Mouse (Mus musculus): ENCODE results near the gene Piwil4. TPM values are rescaled to one million over a fixed set of nuclear protein-coding genes. Genes with fewer than 3 reads are reported as not detected.

The Piwil4 gene
- total and polyA plus RNA-seq, 3 experiments = 24.8 to 31.7 TPM; not detected in 1

GRCm38 (mm10) chr9:14724755-14725420 lies 15.6 kb downstream of the Piwil4 start:
- Histone ChIP-seq H3K4me1 (ENCODE audit: control insufficient read depth in 1 of 2, insufficient read depth in 2 of 2, low read length in 2 of 2) (no peaks in the 10 kb centered on the region), H3K79me2 (ENCODE audit: control insufficient read depth, insufficient read depth, low read length, poor library complexity) (no peaks in the 10 kb centered on the region), H3K9me3 (replicated peaks; ENCODE audit: insufficient read depth, low read length) (no peaks in the 10 kb centered on the region), H3K27me3 (ENCODE audit: control insufficient read depth in 1 of 2, insufficient read depth in 2 of 2, low read length in 2 of 2) (peaks cover 4 to 12% of the 10 kb centered on the region in 2 experiments), H3K27ac (ENCODE audit: control insufficient read depth, low read depth, low read length) (no peak overlapping the region), H3K9ac (ENCODE audit: control insufficient read depth, low read depth, low read length, poor library complexity, severe bottlenecking) (no peak overlapping the region), H3K4me3 (ENCODE audit: control insufficient read depth in 1 of 2, insufficient read depth in 1 of 2, low read depth in 2 of 2, low read length in 2 of 2) (no peak overlapping the region), H3K36me3 (ENCODE audit: control insufficient read depth in 1 of 2, insufficient read depth in 2 of 2, low read length in 2 of 2) (peaks cover 2 to 4% of the 10 kb centered on the region in 2 experiments; a peak in 2 of 4 replicates)
- peak; percentile 76 for DNase-seq (ENCODE audit: low read depth, low spot score)
- TF ChIP-seq SMC3 (IDR thresholded peaks at IDR 0.05; ENCODE audit: low read depth, low read length) (no peak), MYB (IDR thresholded peaks at IDR 0.05; ENCODE audit: low read depth, low read length) (no peak), MAZ (IDR thresholded peaks at IDR 0.05; ENCODE audit: low read depth, low read length) (no peak), ZKSCAN1 (IDR thresholded peaks at IDR 0.05; ENCODE audit: low read depth, low read length) (no peak), USF2 (IDR thresholded peaks at IDR 0.05; ENCODE audit: borderline replicate concordance in 1 of 2, insufficient read depth in 1 of 2, low read depth in 1 of 2, low read length in 2 of 2) (no peak), MEF2A (IDR thresholded peaks at IDR 0.05; ENCODE audit: extremely low read depth, insufficient replicate concordance, low read depth, low read length, poor library complexity, severe bottlenecking) (no peak), ETS1 (IDR thresholded peaks at IDR 0.05; ENCODE audit: low read depth, low read length) (no peak), RAD21 (IDR thresholded peaks at IDR 0.05; ENCODE audit: low read depth, low read length) (no peak), CHD2 (IDR thresholded peaks at IDR 0.05; ENCODE audit: low read length) (no peak), POLR2A (IDR thresholded peaks at IDR 0.05; ENCODE audit: control insufficient read depth in 1 of 2, insufficient read depth in 1 of 2, low read depth in 1 of 2, low read length in 2 of 2, poor library complexity in 1 of 2) (no peak), GABPA (IDR thresholded peaks at IDR 0.05; ENCODE audit: low read depth, low read length) (no peak), CTCF (IDR thresholded peaks at IDR 0.05 in 2 of 3, conservative IDR thresholded peaks at IDR 0.05 in 1 of 3; ENCODE audit: control insufficient read depth in 1 of 3, insufficient read depth in 1 of 3, low read depth in 2 of 3, low read length in 3 of 3, poor library complexity in 1 of 3, severe bottlenecking in 1 of 3) (no peak), USF1 (IDR thresholded peaks at IDR 0.05; ENCODE audit: low read depth, low read length) (no peak)

- DNase-seq (ENCODE audit: low read depth, low spot score) = no peak
- peak; percentile 93 for TF ChIP-seq MAFK (IDR thresholded peaks at IDR 0.05; ENCODE audit: borderline replicate concordance, low read depth, low read length)
- no peak for TF ChIP-seq POLR2AphosphoS5 (IDR thresholded peaks at IDR 0.05; ENCODE audit: borderline replicate concordance, low read depth, low read length)
- Histone ChIP-seq H3K9me3 (replicated peaks; ENCODE audit: insufficient read depth, low read length) (no peaks in the 10 kb centered on the region), H3K4me3 (ENCODE audit: control insufficient read depth in 1 of 2, insufficient read depth in 1 of 2, low read depth in 2 of 2, low read length in 2 of 2) (no peak overlapping the region), H3K79me2 (ENCODE audit: control insufficient read depth, insufficient read depth, low read length, poor library complexity) (no peaks in the 10 kb centered on the region), H3K27ac (ENCODE audit: control insufficient read depth, low read depth, low read length) (no peak overlapping the region), H3K27me3 (ENCODE audit: control insufficient read depth in 1 of 2, insufficient read depth in 2 of 2, low read length in 2 of 2) (no peaks in the 10 kb centered on the region), H3K4me1 (ENCODE audit: control insufficient read depth in 1 of 2, insufficient read depth in 2 of 2, low read length in 2 of 2) (peaks cover 12 to 14% of the 10 kb centered on the region in 2 experiments), H3K36me3 (ENCODE audit: control insufficient read depth in 1 of 2, insufficient read depth in 2 of 2, low read length in 2 of 2) (peaks cover 4 to 18% of the 10 kb centered on the region in 2 experiments; a peak in 3 of 4 replicates), H3K9ac (ENCODE audit: control insufficient read depth, low read depth, low read length, poor library complexity, severe bottlenecking) (no peak overlapping the region)
Measured at GRCm38 (mm10) chr9:14721610-14722009, 18.9 kb downstream of the Piwil4 start.

Data from MEL (cell line).